Mouse (Mus musculus): ENCODE measurements around the gene Nmrk2. TPM values are rescaled to one million over a fixed set of nuclear protein-coding genes. Genes with fewer than 3 reads are reported as not detected.

Nmrk2 gene
- not detected in 2 replicates for polyA plus RNA-seq (2021; fragmentation: Nextera tagmentation)
- long read RNA-seq, experiment 1 = 0 reads
- long read RNA-seq, experiment 2 = 0 reads

DNA sequence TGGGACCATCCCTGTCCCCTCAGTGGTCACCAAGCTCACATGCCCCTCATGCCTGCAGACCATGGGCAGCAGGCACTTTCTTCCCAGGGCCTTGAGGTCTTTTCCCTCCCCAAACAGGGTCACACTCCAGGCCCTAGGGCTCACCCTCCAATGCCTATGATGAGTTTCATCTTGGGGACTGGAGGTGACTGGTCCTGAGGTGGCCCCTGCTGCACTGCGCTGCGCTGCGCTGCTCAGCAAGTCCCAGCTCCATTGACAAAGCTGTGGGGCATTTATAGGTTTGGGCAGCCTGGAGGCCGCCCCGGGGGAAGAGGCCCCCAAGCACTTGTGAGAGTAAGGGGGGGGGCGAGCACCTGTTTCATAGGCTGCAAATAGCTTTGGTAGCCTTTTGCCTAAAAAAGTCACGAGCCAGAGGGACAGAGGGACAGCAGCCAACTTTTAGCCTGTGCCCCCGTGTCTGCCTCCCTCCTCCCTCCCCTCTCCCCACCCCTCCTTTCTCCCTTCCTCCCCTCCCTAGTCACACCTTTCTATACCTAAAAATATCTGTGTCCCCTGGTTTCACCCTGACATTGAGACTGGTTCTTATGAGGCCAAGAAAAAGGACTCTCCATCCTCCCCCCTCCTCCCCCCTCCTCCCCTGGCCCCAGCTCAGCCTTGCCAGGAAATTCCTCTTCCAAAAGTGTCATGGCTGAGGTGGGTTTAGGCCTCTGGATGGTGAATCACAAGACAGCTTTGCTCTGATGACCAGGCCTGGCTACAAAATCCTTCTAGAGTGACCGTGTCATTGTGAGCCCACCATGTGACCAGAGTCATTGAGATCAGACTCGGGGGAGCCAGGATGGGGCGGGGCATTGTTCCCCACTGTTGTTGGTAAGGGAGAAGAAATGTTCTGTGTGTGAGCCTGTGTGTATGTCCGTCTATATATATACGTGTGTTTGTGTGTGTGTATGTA, at the start of gene Nmrk2:
Gene Nmrk2, minus strand, starts transcription at position 245 of the 952 bp plus-strand sequence.

DNA sequence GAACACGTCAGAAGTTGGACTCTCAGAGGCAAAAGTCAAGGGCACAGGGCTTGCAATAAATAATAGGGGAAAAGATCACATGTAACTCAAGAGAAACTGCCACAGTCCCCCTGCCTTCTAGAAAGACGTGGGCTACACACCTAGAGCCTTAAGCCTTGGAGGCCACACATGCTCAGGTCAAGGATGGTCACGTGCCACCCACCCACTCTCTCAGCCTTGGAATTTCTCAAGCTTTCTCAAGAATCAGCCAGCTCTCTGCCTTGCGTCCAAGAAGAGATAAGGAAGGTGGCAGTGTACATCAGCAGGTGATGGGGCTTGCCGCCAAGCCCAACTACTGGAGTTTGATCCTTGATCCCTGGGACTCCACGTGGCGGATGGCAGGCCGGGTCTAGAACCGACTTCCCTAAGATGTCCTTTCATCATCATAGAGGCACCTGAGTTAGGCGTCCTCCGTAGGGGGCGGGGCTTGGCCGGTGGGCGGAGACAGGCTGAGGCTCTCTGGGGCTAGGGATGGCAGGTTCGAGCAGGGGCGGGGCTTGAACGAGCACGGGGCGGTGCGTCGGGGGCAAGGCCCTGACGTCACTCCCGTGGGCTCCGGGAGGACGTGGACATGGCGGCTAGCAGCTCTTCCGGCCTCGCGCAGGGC, 30.9 kb upstream of the Nmrk2 start, which contains the start of gene Zfr2:
Gene Zfr2, plus strand, starts transcription at position 576 of the 646 bp plus-strand sequence.

DNA sequence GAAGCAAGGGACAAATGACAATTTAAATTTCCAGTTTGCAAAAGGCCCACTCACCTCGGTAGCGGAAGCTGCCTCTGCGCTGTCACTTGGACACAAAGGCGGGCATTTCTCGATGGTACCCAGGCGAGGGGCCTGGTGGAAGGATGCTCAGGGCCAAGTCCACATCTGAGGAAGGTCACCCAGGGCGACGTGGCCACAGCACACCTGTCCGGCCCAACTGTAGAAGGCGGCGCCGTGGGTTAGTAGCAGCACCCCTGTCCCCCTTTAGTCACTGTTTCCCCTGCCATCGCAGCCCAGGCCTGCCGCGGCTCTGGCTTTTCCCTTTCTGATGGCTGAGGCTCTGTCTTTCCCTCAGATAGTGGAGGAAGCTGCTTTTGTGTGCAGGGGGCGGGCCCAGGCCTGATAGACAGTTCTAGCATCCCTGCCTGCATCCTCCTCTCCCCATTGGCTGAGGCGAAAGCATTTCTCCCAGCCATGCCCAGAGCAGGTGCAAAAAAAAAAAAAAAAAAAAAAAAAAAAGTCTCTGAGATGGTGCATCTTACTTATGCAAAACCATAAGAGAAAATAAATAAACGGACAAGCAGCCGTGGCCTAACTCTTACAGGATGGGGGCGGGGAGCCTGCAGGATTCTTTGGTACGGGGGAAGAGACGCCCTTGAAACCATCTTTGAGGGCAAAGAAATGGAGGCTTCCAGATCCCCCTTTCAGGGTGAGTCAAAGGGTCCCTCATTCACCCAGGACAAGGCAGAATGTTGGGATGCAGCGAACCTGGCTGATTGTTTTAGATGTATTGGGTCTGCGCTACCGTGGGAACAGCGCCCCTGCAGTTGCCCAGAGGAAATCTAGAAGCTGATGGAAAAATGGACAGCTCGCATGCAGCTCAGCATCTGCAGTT, 28.8 kb upstream of the Nmrk2 start, which contains the start of gene Atcay:
Gene Atcay, minus strand, starts transcription at position 396 of the 895 bp plus-strand sequence.

DNA sequence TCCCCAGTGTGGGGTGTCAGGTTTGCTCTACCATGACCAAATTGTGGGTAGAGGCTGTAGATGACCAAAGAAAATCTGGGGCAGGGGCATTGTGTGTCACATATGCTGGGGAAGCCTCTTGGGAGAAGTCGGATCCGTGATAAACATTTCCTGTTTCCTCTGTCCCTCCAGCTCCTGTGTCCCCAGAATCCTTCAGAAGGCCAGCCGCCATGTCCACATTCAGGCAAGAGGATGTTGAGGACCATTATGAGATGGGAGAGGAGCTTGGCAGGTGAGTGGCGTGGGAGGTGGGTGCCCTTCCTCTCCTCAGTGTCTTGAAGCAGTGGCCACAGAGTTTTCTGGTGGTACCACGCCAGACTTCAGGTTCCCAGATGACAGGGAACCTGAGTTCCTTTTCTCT, 18.0 kb downstream of the Nmrk2 start, which contains the start of gene 4930442H23Rik:
Gene 4930442H23Rik, minus strand, starts transcription at position 45 of the 400 bp plus-strand sequence.

GRCm38 (mm10) chr10:81182336-81183333, 19.2 kb downstream of the Nmrk2 start, which contains the start of gene Dapk3:
Dapk3 (plus strand) TSS chr10:81183005.

GRCm38 (mm10) chr10:81176466-81177271, 25.2 kb downstream of the Nmrk2 start, which contains the start of gene Eef2:
Eef2 (plus strand) TSS chr10:81176631.

DNA sequence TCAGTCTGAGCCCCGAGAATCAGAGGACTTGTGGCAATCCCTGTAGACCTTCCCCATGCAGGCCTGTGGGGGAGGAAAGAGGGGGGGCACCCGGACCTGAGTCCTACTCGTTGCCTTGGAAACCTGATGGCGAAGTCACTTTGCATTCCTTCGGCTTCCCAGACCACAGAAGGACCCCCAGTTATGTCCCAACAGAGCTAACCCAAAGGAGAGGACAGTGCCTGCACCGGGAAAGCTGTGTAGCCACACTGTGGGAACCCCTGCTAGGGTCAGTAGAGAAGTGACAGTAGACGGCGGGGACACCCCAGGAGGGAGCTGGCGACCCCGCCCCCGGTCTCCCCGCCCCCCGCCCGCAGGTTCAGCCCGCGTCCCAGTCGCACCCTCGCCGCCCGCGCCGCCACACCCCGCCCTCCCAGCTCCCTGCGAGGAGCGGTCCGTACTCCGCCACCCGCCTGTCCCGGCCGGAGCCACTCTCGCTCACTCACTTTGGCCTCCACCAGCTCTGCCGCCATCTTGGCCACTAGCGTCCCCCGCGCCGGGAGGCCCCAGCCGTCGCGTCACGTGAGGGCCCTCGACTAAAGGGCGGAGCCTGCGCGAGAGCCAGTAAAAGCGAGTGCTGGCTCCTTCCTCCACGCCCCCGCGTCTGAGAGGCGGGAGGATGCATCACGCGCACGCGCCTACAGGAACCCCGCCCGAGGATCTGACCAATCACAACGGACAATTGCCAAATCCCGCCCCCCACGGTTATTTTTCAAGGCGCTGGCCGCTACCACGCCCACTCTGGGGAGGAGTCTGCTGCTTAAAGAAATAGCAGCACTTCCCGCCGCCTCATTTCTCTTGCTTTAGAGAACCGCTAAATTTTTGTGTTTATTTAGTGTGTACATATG, 34.4 kb downstream of the Nmrk2 start, which contains the start of gene Pias4:
Gene Pias4, minus strand, starts transcription at position 724 of the 887 bp plus-strand sequence.

Other genes starting within 250 kb of the Nmrk2 start
- 51.0 and 79.6 TPM in 2 replicates for gene Gng7, start 187.1 kb downstream of the Nmrk2 start, polyA plus RNA-seq (2021; fragmentation: Nextera tagmentation)
- gene Diras1, start 176.4 kb downstream of the Nmrk2 start, polyA plus RNA-seq (2021; fragmentation: Nextera tagmentation) = 37.8 and 61.2 TPM in 2 replicates
- gene Slc39a3, start 164.6 kb downstream of the Nmrk2 start, polyA plus RNA-seq (2021; fragmentation: Nextera tagmentation) = 31.5 and 39.4 TPM in 2 replicates
- 216 and 260 TPM in 2 replicates for gene Sgta, start 141.9 kb downstream of the Nmrk2 start, polyA plus RNA-seq (2021; fragmentation: Nextera tagmentation)
- 20.8 and 27.8 TPM in 2 replicates for gene Thop1, start 132.0 kb downstream of the Nmrk2 start, polyA plus RNA-seq (2021; fragmentation: Nextera tagmentation)
- gene Creb3l3, start 103.2 kb downstream of the Nmrk2 start, polyA plus RNA-seq (2021; fragmentation: Nextera tagmentation) = 0.36 and 0.86 TPM in 2 replicates
- gene Map2k2, start 96.1 kb downstream of the Nmrk2 start, polyA plus RNA-seq (2021; fragmentation: Nextera tagmentation) = 111 and 115 TPM in 2 replicates
- gene Zbtb7a, start 66.8 kb downstream of the Nmrk2 start, polyA plus RNA-seq (2021; fragmentation: Nextera tagmentation) = 93.9 and 115 TPM in 2 replicates
- gene Pias4, start 34.1 kb downstream of the Nmrk2 start, polyA plus RNA-seq (2021; fragmentation: Nextera tagmentation) = 19.6 and 22.7 TPM in 2 replicates
- gene Eef2, start 25.4 kb downstream of the Nmrk2 start, polyA plus RNA-seq (2021; fragmentation: Nextera tagmentation) = 720 and 722 TPM in 2 replicates
- 1.8 and 81.3 TPM in 2 replicates for gene Dapk3, start 19.0 kb downstream of the Nmrk2 start, polyA plus RNA-seq (2021; fragmentation: Nextera tagmentation)
- gene 4930442H23Rik, start 18.2 kb downstream of the Nmrk2 start, polyA plus RNA-seq (2021; fragmentation: Nextera tagmentation) = 0.09 TPM in 1 of 2 replicates, not detected in the other
- gene Atcay, start 28.8 kb upstream of the Nmrk2 start, polyA plus RNA-seq (2021; fragmentation: Nextera tagmentation) = 50.9 and 79.7 TPM in 2 replicates
- 25.5 and 28.7 TPM in 2 replicates for gene Zfr2, start 31.1 kb upstream of the Nmrk2 start, polyA plus RNA-seq (2021; fragmentation: Nextera tagmentation)
- 125 and 168 TPM in 2 replicates for gene Matk, start 50.9 kb upstream of the Nmrk2 start, polyA plus RNA-seq (2021; fragmentation: Nextera tagmentation)
- gene Mrpl54, start 64.9 kb upstream of the Nmrk2 start, polyA plus RNA-seq (2021; fragmentation: Nextera tagmentation) = 120 and 129 TPM in 2 replicates
- gene Apba3, start 64.9 kb upstream of the Nmrk2 start, polyA plus RNA-seq (2021; fragmentation: Nextera tagmentation) = 20.8 and 21.3 TPM in 2 replicates
- 0.21 and 0.37 TPM in 2 replicates for gene Tjp3, start 89.5 kb upstream of the Nmrk2 start, polyA plus RNA-seq (2021; fragmentation: Nextera tagmentation)
- 70.9 and 115 TPM in 2 replicates for gene Pip5k1c, start 90.9 kb upstream of the Nmrk2 start, polyA plus RNA-seq (2021; fragmentation: Nextera tagmentation)
- gene Cactin, start 119.1 kb upstream of the Nmrk2 start, polyA plus RNA-seq (2021; fragmentation: Nextera tagmentation) = 13.7 and 15.7 TPM in 2 replicates
- 0.78 and 1.2 TPM in 2 replicates for gene Tbxa2r, start 126.7 kb upstream of the Nmrk2 start, polyA plus RNA-seq (2021; fragmentation: Nextera tagmentation)
- gene Gipc3, start 141.2 kb upstream of the Nmrk2 start, polyA plus RNA-seq (2021; fragmentation: Nextera tagmentation) = 0.44 and 0.73 TPM in 2 replicates
- gene Hmg20b, start 148.4 kb upstream of the Nmrk2 start, polyA plus RNA-seq (2021; fragmentation: Nextera tagmentation) = 24.0 and 36.0 TPM in 2 replicates
- gene Mfsd12, start 155.4 kb upstream of the Nmrk2 start, polyA plus RNA-seq (2021; fragmentation: Nextera tagmentation) = 11.3 and 14.9 TPM in 2 replicates
- 0.19 and 0.63 TPM in 2 replicates for gene 4930404N11Rik, start 163.8 kb upstream of the Nmrk2 start, polyA plus RNA-seq (2021; fragmentation: Nextera tagmentation)
- gene Fzr1, start 176.5 kb upstream of the Nmrk2 start, polyA plus RNA-seq (2021; fragmentation: Nextera tagmentation) = 50.1 and 52.0 TPM in 2 replicates
- 160 and 212 TPM in 2 replicates for gene Dohh, start 182.4 kb upstream of the Nmrk2 start, polyA plus RNA-seq (2021; fragmentation: Nextera tagmentation)
- gene Gm48551, start 182.4 kb upstream of the Nmrk2 start, polyA plus RNA-seq (2021; fragmentation: Nextera tagmentation) = 2.5 and 3.2 TPM in 2 replicates
- 0.80 and 2.4 TPM in 2 replicates for gene Gm48552, start 187.0 kb upstream of the Nmrk2 start, polyA plus RNA-seq (2021; fragmentation: Nextera tagmentation)
- 1.6 and 2.1 TPM in 2 replicates for gene Smim24, start 191.0 kb upstream of the Nmrk2 start, polyA plus RNA-seq (2021; fragmentation: Nextera tagmentation)